Mouse (Mus musculus): ENCODE measurements around the gene Traf3ip3. TPM values are rescaled to one million over a fixed set of nuclear protein-coding genes. Genes with fewer than 3 reads are reported as not detected.

Traf3ip3 gene
- total and polyA plus RNA-seq, 3 experiments, result 0.94 to 2.7 (median 2.2) TPM

GRCm38 (mm10) chr1:193230531-193230930 lies 29.0 kb upstream of the Traf3ip3 start:
- TF ChIP-seq CTCF (IDR thresholded peaks at IDR 0.05), result no peak
- no peak for TF ChIP-seq EP300 (IDR thresholded peaks at IDR 0.05; ENCODE audit: insufficient read depth, low read depth, low read length)
- no peak for TF ChIP-seq POLR2A (IDR thresholded peaks at IDR 0.05; ENCODE audit: insufficient read depth, low read depth, low read length)

DNA sequence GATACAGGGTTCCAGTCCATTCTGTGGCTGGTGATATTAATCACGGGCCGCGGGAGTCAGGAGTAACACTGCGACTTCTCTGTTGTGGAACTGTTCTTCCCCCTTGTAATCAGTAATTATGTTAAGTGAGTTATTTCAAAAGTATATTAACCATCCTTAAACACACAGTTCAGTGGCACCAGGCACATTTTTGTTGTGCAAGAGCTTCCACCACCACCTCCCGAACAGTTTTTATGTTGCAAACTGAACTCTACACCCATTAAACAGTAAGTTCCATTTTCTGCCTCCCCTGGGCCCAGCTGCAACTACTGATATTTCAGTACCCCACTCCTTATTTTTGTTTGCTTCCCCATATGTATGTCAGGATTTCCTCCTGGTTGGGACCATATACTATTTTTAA lies 28.1 kb upstream of the Traf3ip3 start:
- Histone ChIP-seq H3K4me3 (no peak overlapping the region), H3K27ac (no peak overlapping the region), H3K4me1 (ENCODE audit: control insufficient read depth, insufficient read depth, low read length) (peaks cover 1% of the 10 kb centered on the region; the same call in 1 of the 2 replicates), H3K27me3 (ENCODE audit: control insufficient read depth, insufficient read depth, low read length) (no peaks in the 10 kb centered on the region), H3K9ac (ENCODE audit: low read depth, low read length) (no peak overlapping the region), H3K36me3 (ENCODE audit: control insufficient read depth, insufficient read depth, low read length) (no peaks in the 10 kb centered on the region), H3K79me2 (replicated peaks; ENCODE audit: control insufficient read depth, insufficient read depth, low read length) (no peaks in the 10 kb centered on the region)
- no peak for DNase-seq
- no peak for TF ChIP-seq CTCF (IDR thresholded peaks at IDR 0.05)
- intact Hi-C loops (cut with DNase I), result no loop called here
- WGBS, result 94% methylated on average over 5 of the region's 5 CpGs

More at GRCm38 (mm10) chr1:193230531-193230930, 29.0 kb upstream of the Traf3ip3 start:
- intact Hi-C loops (cut with DNase I), result no loop called here
- no peaks in the 10 kb centered on the region for H3K27me3 ChIP-seq (ENCODE audit: control insufficient read depth, insufficient read depth, low read length)
- H3K9ac ChIP-seq (ENCODE audit: low read depth, low read length), result no peak overlapping the region
- DNase-seq, result no peak
- H3K4me1 ChIP-seq (ENCODE audit: control insufficient read depth, insufficient read depth, low read length), result peaks cover 1% of the 10 kb centered on the region; the same call in 1 of the 2 replicates
- H3K27ac ChIP-seq, result no peak overlapping the region
- H3K4me3 ChIP-seq, result no peak overlapping the region
- H3K79me2 ChIP-seq (replicated peaks; ENCODE audit: control insufficient read depth, insufficient read depth, low read length), result no peaks in the 10 kb centered on the region
- H3K36me3 ChIP-seq (ENCODE audit: control insufficient read depth, insufficient read depth, low read length), result no peaks in the 10 kb centered on the region
- 35% methylated on average over 3 of the region's 3 CpGs for WGBS

DNA sequence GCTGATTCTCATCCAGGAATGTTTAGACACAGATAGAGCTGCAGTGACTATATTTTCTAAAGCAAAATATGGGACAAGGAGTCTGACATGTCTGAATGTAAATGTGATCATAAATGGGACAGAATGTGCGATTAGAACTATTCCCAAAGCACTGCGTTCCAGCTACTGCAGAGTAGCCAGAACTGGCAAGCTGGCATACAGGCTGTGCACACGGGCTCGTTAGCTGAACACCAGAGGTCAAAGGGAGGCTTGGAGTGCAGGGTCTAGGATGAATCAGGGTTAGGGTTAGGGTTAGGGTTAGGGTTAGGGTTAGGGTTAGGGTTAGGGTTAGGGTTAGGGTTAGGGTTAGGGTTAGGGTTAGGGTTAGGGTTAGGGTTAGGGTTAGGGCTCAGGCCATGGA lies 26.0 kb upstream of the Traf3ip3 start:
- intact Hi-C loops (cut with DNase I), result no loop called here
- DNase-seq, result no peak
- H3K4me3 ChIP-seq, result no peak overlapping the region
- no peak for TF ChIP-seq CTCF (IDR thresholded peaks at IDR 0.05)
- TF ChIP-seq EP300 (IDR thresholded peaks at IDR 0.05; ENCODE audit: insufficient read depth, low read depth, low read length), result no peak
- no peak for TF ChIP-seq POLR2A (IDR thresholded peaks at IDR 0.05; ENCODE audit: insufficient read depth, low read depth, low read length)
- H3K9ac ChIP-seq (ENCODE audit: low read depth, low read length), result no peak overlapping the region
- H3K27ac ChIP-seq, result no peak overlapping the region
- H3K27me3 ChIP-seq (ENCODE audit: control insufficient read depth, insufficient read depth, low read length), result no peaks in the 10 kb centered on the region
- no peaks in the 10 kb centered on the region for H3K79me2 ChIP-seq (replicated peaks; ENCODE audit: control insufficient read depth, insufficient read depth, low read length)
- no peaks in the 10 kb centered on the region for H3K36me3 ChIP-seq (ENCODE audit: control insufficient read depth, insufficient read depth, low read length)
- 84% methylated on average over 4 of the region's 4 CpGs for WGBS
- peaks cover 1% of the 10 kb centered on the region; the same call in 1 of the 2 replicates for H3K4me1 ChIP-seq (ENCODE audit: control insufficient read depth, insufficient read depth, low read length)

DNA sequence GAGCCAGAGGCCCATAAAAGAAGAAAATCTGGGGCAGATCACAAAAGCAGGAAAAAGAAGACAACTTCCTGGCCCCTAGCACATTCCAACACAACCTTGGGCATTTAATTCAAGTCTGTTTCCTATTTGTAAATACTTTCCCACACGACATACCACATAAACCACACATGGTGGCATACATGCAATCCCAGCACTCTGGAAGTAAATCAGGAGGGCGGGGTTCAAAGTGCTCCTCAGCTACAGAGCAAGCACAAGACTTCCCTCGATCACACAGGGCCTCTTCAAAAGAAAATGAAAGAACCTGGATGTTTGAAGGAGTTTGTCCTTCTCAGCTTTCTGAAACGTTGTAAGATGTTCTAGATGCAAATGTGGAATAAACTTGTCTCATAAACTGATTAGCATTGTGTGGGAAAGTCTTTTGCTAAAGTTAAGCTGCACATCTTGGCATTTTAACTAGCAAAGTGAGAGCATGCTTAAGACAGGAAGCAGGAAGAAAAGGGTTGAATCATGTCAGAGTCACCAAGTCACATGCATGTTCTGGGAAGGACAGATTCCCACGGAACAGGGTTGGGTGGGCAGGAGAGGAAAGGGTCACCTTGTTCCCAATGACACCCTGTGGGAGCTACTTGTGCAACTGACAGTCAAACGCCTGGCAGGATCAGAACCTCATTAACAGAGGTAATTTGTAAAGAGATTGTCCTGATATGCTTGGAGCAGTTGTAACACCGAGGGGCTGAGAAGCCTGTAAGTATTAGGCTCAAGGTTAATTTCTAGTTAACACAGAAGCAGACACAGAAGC lies 25.4 kb upstream of the Traf3ip3 start:
- H3K36me3 ChIP-seq (ENCODE audit: control insufficient read depth, insufficient read depth, low read length), result no peaks in the 10 kb centered on the region
- intact Hi-C loops (cut with DNase I), result no loop called here
- H3K79me2 ChIP-seq (replicated peaks; ENCODE audit: control insufficient read depth, insufficient read depth, low read length), result no peaks in the 10 kb centered on the region
- no peak overlapping the region for H3K9ac ChIP-seq (ENCODE audit: low read depth, low read length)
- DNase-seq, result no peak
- H3K27me3 ChIP-seq (ENCODE audit: control insufficient read depth, insufficient read depth, low read length), result no peaks in the 10 kb centered on the region
- peaks cover 1% of the 10 kb centered on the region; the same call in 1 of the 2 replicates for H3K4me1 ChIP-seq (ENCODE audit: control insufficient read depth, insufficient read depth, low read length)
- no peak overlapping the region for H3K27ac ChIP-seq
- WGBS, result 38% methylated on average over 7 of the region's 7 CpGs
- no peak for TF ChIP-seq POLR2A (IDR thresholded peaks at IDR 0.05; ENCODE audit: insufficient read depth, low read depth, low read length)
- H3K4me3 ChIP-seq, result no peak overlapping the region

GRCm38 (mm10) chr1:193226114-193226513 lies 24.6 kb upstream of the Traf3ip3 start:
- peaks cover 1% of the 10 kb centered on the region; the same call in 1 of the 2 replicates for H3K4me1 ChIP-seq (ENCODE audit: control insufficient read depth, insufficient read depth, low read length)
- H3K4me3 ChIP-seq, result no peak overlapping the region
- no peaks in the 10 kb centered on the region for H3K36me3 ChIP-seq (ENCODE audit: control insufficient read depth, insufficient read depth, low read length)
- no peak for TF ChIP-seq EP300 (IDR thresholded peaks at IDR 0.05; ENCODE audit: insufficient read depth, low read depth, low read length)
- TF ChIP-seq POLR2A (IDR thresholded peaks at IDR 0.05; ENCODE audit: insufficient read depth, low read depth, low read length), result no peak
- no peak for TF ChIP-seq CTCF (IDR thresholded peaks at IDR 0.05)
- WGBS, result 90% methylated on average over 4 of the region's 4 CpGs
- H3K27ac ChIP-seq, result no peak overlapping the region
- H3K27me3 ChIP-seq (ENCODE audit: control insufficient read depth, insufficient read depth, low read length), result no peaks in the 10 kb centered on the region
- DNase-seq, result no peak
- H3K79me2 ChIP-seq (replicated peaks; ENCODE audit: control insufficient read depth, insufficient read depth, low read length), result no peaks in the 10 kb centered on the region
- intact Hi-C loops (cut with DNase I), result no loop called here
- no peak overlapping the region for H3K9ac ChIP-seq (ENCODE audit: low read depth, low read length)

- no peaks in the 10 kb centered on the region for H3K36me3 ChIP-seq (ENCODE audit: control insufficient read depth, insufficient read depth, low read length)
- peaks cover 1% of the 10 kb centered on the region; the same call in 1 of the 2 replicates for H3K4me1 ChIP-seq (ENCODE audit: control insufficient read depth, insufficient read depth, low read length)
- TF ChIP-seq EP300 (IDR thresholded peaks at IDR 0.05; ENCODE audit: insufficient read depth, low read depth, low read length), result no peak
- TF ChIP-seq POLR2A (IDR thresholded peaks at IDR 0.05; ENCODE audit: insufficient read depth, low read depth, low read length), result no peak
- no peak for TF ChIP-seq CTCF (IDR thresholded peaks at IDR 0.05)
- H3K27ac ChIP-seq, result no peak overlapping the region
- no peaks in the 10 kb centered on the region for H3K27me3 ChIP-seq (ENCODE audit: control insufficient read depth, insufficient read depth, low read length)
- 79% methylated on average over 3 of the region's 3 CpGs for WGBS
- no peaks in the 10 kb centered on the region for H3K79me2 ChIP-seq (replicated peaks; ENCODE audit: control insufficient read depth, insufficient read depth, low read length)
- no peak overlapping the region for H3K4me3 ChIP-seq
- DNase-seq, result no peak
- intact Hi-C loops (cut with DNase I), result no loop called here
- no peak overlapping the region for H3K9ac ChIP-seq (ENCODE audit: low read depth, low read length)
Observed at GRCm38 (mm10) chr1:193225531-193225930, 24.0 kb upstream of the Traf3ip3 start.
